32 mouse cellular contexts compared by ENCODE assay signal in genomic region chr3:130116886-130117285, GRCm38 (mm10). TPM values are rescaled to one million over a fixed set of nuclear protein-coding genes. Genes with fewer than 3 reads are reported as not detected.
DNase-seq lines count a peak whose midpoint lies in the region; ATAC-seq lines count a peak whose summit lies in the region.
"Had no signal": no experiment of that assay in that cellular context is flagged by ENCODE, and none has a peak within 500 bp of the region (broad histone marks: within the 10 kb centered on the region; RNA-seq: fewer than 3 reads in every experiment).

No protein-coding gene starts in this region.

- no peaks in the 10 kb centered on the region for H3K36me3 ChIP-seq in heart, embryonic 13.5 days
- H3K36me3 ChIP-seq in limb, embryonic 10.5 days = no peaks in the 10 kb centered on the region
- H3K36me3 ChIP-seq: embryonic facial prominence, embryonic 10.5 days; embryonic facial prominence, embryonic 13.5 days; forebrain, embryonic 12.5 days; forebrain, embryonic 15.5 days; G1E; hindbrain, embryonic 10.5 days; hindbrain, embryonic 13.5 days; intestine, embryonic 15.5 days had no signal

- H3K4me3 ChIP-seq in heart, embryonic 13.5 days = no peak overlapping the region
- H3K4me3 ChIP-seq in limb, embryonic 10.5 days = no peak overlapping the region
- H3K4me3 ChIP-seq: embryonic facial prominence, embryonic 10.5 days; embryonic facial prominence, embryonic 13.5 days; erythroblast, embryonic 14.5 days; forebrain, embryonic 12.5 days; forebrain, embryonic 15.5 days; hindbrain, embryonic 10.5 days; hindbrain, embryonic 13.5 days; intestine, embryonic 15.5 days had no signal

- no peaks in the 10 kb centered on the region for H3K27me3 ChIP-seq in heart, embryonic 13.5 days (replicated peaks)
- H3K27me3 ChIP-seq in limb, embryonic 10.5 days (ENCODE audit: low read depth, poor library complexity, severe bottlenecking) = no peaks in the 10 kb centered on the region
- H3K27me3 ChIP-seq: CH12.LX; embryonic facial prominence, embryonic 13.5 days; forebrain, embryonic 12.5 days; forebrain, embryonic 15.5 days; hindbrain, embryonic 13.5 days; intestine, embryonic 15.5 days; Patski had no signal

- H3K27ac ChIP-seq in heart, embryonic 13.5 days (replicated peaks) = 0 out of 2 replicates have a peak overlapping the region, but pooled peaks have one; percentile 6
- H3K27ac ChIP-seq in limb, embryonic 10.5 days = no peak overlapping the region
- H3K27ac ChIP-seq: embryonic facial prominence, embryonic 10.5 days; embryonic facial prominence, embryonic 13.5 days; forebrain, embryonic 12.5 days; forebrain, embryonic 15.5 days; hindbrain, embryonic 10.5 days; hindbrain, embryonic 13.5 days; intestine, embryonic 15.5 days had no signal

- no peak overlapping the region for H3K9ac ChIP-seq in heart, embryonic 13.5 days
- H3K9ac ChIP-seq: embryonic facial prominence, embryonic 13.5 days; forebrain, embryonic 12.5 days; forebrain, embryonic 15.5 days; hindbrain, embryonic 13.5 days; intestine, embryonic 15.5 days had no signal

- no peak for DNase-seq in heart, adult 18-20 months
- peak; percentile 10 to 20 for DNase-seq in heart, postnatal 10 days
- DNase-seq in heart, adult 11 months = no peak
- DNase-seq in limb, embryonic 10.5 days (ENCODE audit: low spot score) = peak; percentile 44
- no peak for DNase-seq in urinary bladder, postnatal 4 days (ENCODE audit: low spot score in 2 of 2)
- DNase-seq in neural tube, embryonic 10.5 days (ENCODE audit: extremely low spot score, low spot score) = no peak
- DNase-seq: adrenal gland, postnatal 10 days; adrenal gland, postnatal 36 days; B cell, adult 2 months; cerebellum, adult 11 months; cerebellum, adult 2 months; cerebellum, adult 9-11 months; cerebellum, postnatal 25 days; embryo, embryonic 11 days; gastrocnemius, postnatal 25 days; heart, postnatal 14 days; kidney, adult 11 months had no signal

- WGBS in heart, embryonic 13.5 days = 42% methylated on average over 6 of the region's 6 CpGs
- 50% methylated on average over 6 of the region's 6 CpGs for WGBS in limb, embryonic 10.5 days

- peaks cover 11% of the 10 kb centered on the region for H3K4me1 ChIP-seq in heart, embryonic 13.5 days
- peaks cover 10% of the 10 kb centered on the region for H3K4me1 ChIP-seq in limb, embryonic 10.5 days
- H3K4me1 ChIP-seq: embryonic facial prominence, embryonic 10.5 days; embryonic facial prominence, embryonic 13.5 days; forebrain, embryonic 12.5 days; forebrain, embryonic 15.5 days; hindbrain, embryonic 10.5 days; hindbrain, embryonic 13.5 days; intestine, embryonic 15.5 days had no signal

- ATAC-seq in heart, embryonic 13.5 days (ENCODE audit: extremely low read depth, insufficient number of reproducible peaks, low FRiP score, low TSS enrichment) = no peak
- ATAC-seq: forebrain, embryonic 15.5 days; hindbrain, embryonic 16.5 days; intestine, embryonic 15.5 days; Patski had no signal

- H3K9me3 ChIP-seq in heart, embryonic 13.5 days = no peaks in the 10 kb centered on the region
- H3K9me3 ChIP-seq in limb, embryonic 10.5 days (replicated peaks) = no peaks in the 10 kb centered on the region
- H3K9me3 ChIP-seq: embryonic facial prominence, embryonic 10.5 days; embryonic facial prominence, embryonic 13.5 days; forebrain, embryonic 12.5 days; forebrain, embryonic 15.5 days; hindbrain, embryonic 10.5 days; hindbrain, embryonic 13.5 days; intestine, embryonic 15.5 days had no signal

- no peak overlapping the region for H3K4me2 ChIP-seq in heart, embryonic 13.5 days
- H3K4me2 ChIP-seq: embryonic facial prominence, embryonic 13.5 days; forebrain, embryonic 12.5 days; forebrain, embryonic 15.5 days; heart, embryonic 11.5 days; hindbrain, embryonic 13.5 days; intestine, embryonic 15.5 days had no signal

- intact Hi-C loops in heart, postnatal 10 days (cut with DNase I) = no loop called here

RNA-seq across cellular contexts. Expression of gene Col25a1, which starts 14.4 kb away (rescaled TPM):
- 1.9 and 2.0 TPM in 2 replicates for polyA plus RNA-seq in heart, embryonic 13.5 days (2015; fragmentation: Nextera tagmentation; extraction: Ambion mirVana)
- under 1 TPM; 0.33 to 0.45 TPM for total RNA-seq in heart, adult 18-20 months (2021)
- total RNA-seq in heart, postnatal 10 days (2021) = 1 to 10 TPM; 1.2 to 1.3 TPM
- 11.5 and 18.3 TPM in 2 replicates for polyA plus RNA-seq in limb, embryonic 10.5 days (2016; fragmentation: Nextera tagmentation; extraction: Ambion mirVana)
- total RNA-seq: CH12.LX; common myeloid progenitor, adult 5-6 weeks had no signal
- polyA plus RNA-seq: G1E had no signal

RNA-seq across cellular contexts. Expression of gene Sec24b, which starts 55.5 kb away (rescaled TPM):
- 24.5 and 25.3 TPM in 2 replicates for polyA plus RNA-seq in heart, embryonic 13.5 days (2015; fragmentation: Nextera tagmentation; extraction: Ambion mirVana)
- 10 to 100 TPM; 21.0 to 25.4 TPM for total RNA-seq in heart, adult 18-20 months (2021)
- total RNA-seq in heart, postnatal 10 days (2021) = 10 to 100 TPM; 33.7 to 38.4 TPM
- polyA plus RNA-seq in limb, embryonic 10.5 days (2016; fragmentation: Nextera tagmentation; extraction: Ambion mirVana) = 37.8 and 40.5 TPM in 2 replicates

Comparison
In these comparisons a context has a peak if more than half of its experiments do, and no peak if none do; other contexts are left out.
1. DNase-seq: peak in heart, postnatal 10 days (2 of 2) and limb, embryonic 10.5 days (single experiment); none in heart, adult 18-20 months (0 of 2), heart, adult 11 months (single experiment), urinary bladder, postnatal 4 days (0 of 2) and neural tube, embryonic 10.5 days (single experiment).